Comparison of ENCODE assay signal across 13 mouse cellular contexts in genomic region chr8:126683950-126684349, GRCm38 (mm10).
DNase-seq lines count a peak whose midpoint lies in the region; ATAC-seq and TF ChIP-seq lines count a peak whose summit lies in the region.
"Had no signal": no experiment of that assay in that cellular context is flagged by ENCODE, and none has a peak within 500 bp of the region (broad histone marks: within the 10 kb centered on the region; RNA-seq: fewer than 3 reads in every experiment).

No protein-coding gene starts in this region.

- H3K36me3 ChIP-seq in G1E (replicated peaks), result no peaks in the 10 kb centered on the region
- H3K36me3 ChIP-seq in intestine, embryonic 16.5 days (ENCODE audit: control insufficient read depth, insufficient read depth, low read length), result no peaks in the 10 kb centered on the region
- H3K36me3 ChIP-seq: heart, embryonic 15.5 days; midbrain, embryonic 12.5 days had no signal

- H3K27ac ChIP-seq in intestine, embryonic 16.5 days (ENCODE audit: low read length), result no peak overlapping the region
- H3K27ac ChIP-seq: heart, embryonic 15.5 days; midbrain, embryonic 12.5 days had no signal

- no peak overlapping the region for H3K4me3 ChIP-seq in G1E (ENCODE audit: low read depth, low read length)
- H3K4me3 ChIP-seq in intestine, embryonic 16.5 days (ENCODE audit: low read length), result no peak overlapping the region
- H3K4me3 ChIP-seq: heart, embryonic 15.5 days; midbrain, embryonic 12.5 days had no signal

- WGBS in intestine, embryonic 16.5 days, result 66% methylated on average over 4 of the region's 4 CpGs

- TF ChIP-seq CTCF in G1E (IDR thresholded peaks at IDR 0.05; ENCODE audit: low read depth, low read length), result no peak

- DNase-seq in left cerebral cortex, postnatal 4 days, result peak; percentile 26
- DNase-seq in left cerebral cortex, postnatal 14 days (ENCODE audit: low spot score in 2 of 2), result no peak
- DNase-seq in G1E (ENCODE audit: low spot score), result peak; percentile 27
- DNase-seq in adrenal gland, adult 2 months, result peak; percentile 85
- peak; percentile 70 for DNase-seq in lung, postnatal 10 days
- no peak for DNase-seq in spleen, adult 12 weeks (ENCODE audit: low spot score)
- DNase-seq in spleen, postnatal 36 days (ENCODE audit: low spot score in 2 of 2), result no peak
- DNase-seq: cerebellum, adult 11-12 months; thymus, postnatal 36 days had no signal

- H3K9me3 ChIP-seq in G1E (replicated peaks), result peaks cover 9% of the 10 kb centered on the region
- H3K9me3 ChIP-seq in intestine, embryonic 16.5 days (ENCODE audit: control insufficient read depth, low read length), result 0 out of 2 replicates have a peak, but pooled peaks cover 3% of the 10 kb centered on the region
- H3K9me3 ChIP-seq: heart, embryonic 15.5 days; midbrain, embryonic 12.5 days had no signal

- H3K27me3 ChIP-seq in G1E (ENCODE audit: insufficient read depth, low read length), result no peaks in the 10 kb centered on the region
- no peaks in the 10 kb centered on the region for H3K27me3 ChIP-seq in intestine, embryonic 16.5 days (replicated peaks; ENCODE audit: control insufficient read depth, insufficient read depth, low read length)
- H3K27me3 ChIP-seq: heart, embryonic 15.5 days; midbrain, embryonic 12.5 days had no signal

- H3K9ac ChIP-seq in intestine, embryonic 16.5 days (ENCODE audit: low read depth, low read length), result no peak overlapping the region
- H3K9ac ChIP-seq: heart, embryonic 15.5 days; midbrain, embryonic 12.5 days had no signal

- no peak overlapping the region for H3K4me2 ChIP-seq in intestine, embryonic 16.5 days (ENCODE audit: low read depth, low read length)
- H3K4me2 ChIP-seq: heart, embryonic 15.5 days; midbrain, embryonic 12.5 days had no signal

- intact Hi-C loops in left cerebral cortex, postnatal 4 days (cut with DNase I), result no loop called here
- intact Hi-C loops in left cerebral cortex, postnatal 14 days (cut with DNase I), result no loop called here

- H3K4me1 ChIP-seq in G1E (ENCODE audit: insufficient read depth, low read depth, low read length), result peaks cover 59% of the 10 kb centered on the region
- H3K4me1 ChIP-seq in intestine, embryonic 16.5 days (ENCODE audit: control insufficient read depth, insufficient read depth, low read length), result 0 out of 2 replicates have a peak, but pooled peaks cover 5% of the 10 kb centered on the region

- peak; percentile 67 for ATAC-seq in G1E (ENCODE audit: extremely low read depth, insufficient number of reproducible peaks, low FRiP score, poor library complexity, severe bottlenecking)
- ATAC-seq in intestine, embryonic 16.5 days, result no peak
- ATAC-seq: intestine, postnatal 0 days had no signal

Comparison
In these comparisons a context has a peak if more than half of its experiments do, and no peak if none do; other contexts are left out.
1. DNase-seq: peak in left cerebral cortex, postnatal 4 days (single experiment), G1E (single experiment), adrenal gland, adult 2 months (single experiment) and lung, postnatal 10 days (single experiment); none in left cerebral cortex, postnatal 14 days (0 of 2), spleen, adult 12 weeks (single experiment) and spleen, postnatal 36 days (0 of 2).